Mouse (Mus musculus): ENCODE measurements around the gene Olfr1281. TPM values are rescaled to one million over a fixed set of nuclear protein-coding genes. Genes with fewer than 3 reads are reported as not detected.

Olfr1281 gene
- not detected in 2 replicates for polyA plus RNA-seq (2012; rRNA removed; ENCODE audit: low replicate concordance)

GRCm38 (mm10) chr2:111326220-111326619 is at the start of gene Olfr1281:
TSS of gene Olfr1281 (plus strand) at chr2:111326520.

GRCm38 (mm10) chr2:111289836-111290235 is 36.5 kb upstream of the Olfr1281 start, which contains the start of gene Olfr1278:
TSS of gene Olfr1278 (plus strand) at chr2:111290136.

GRCm38 (mm10) chr2:111300374-111300773 is 25.9 kb upstream of the Olfr1281 start, which contains the start of gene Olfr1279:
TSS of gene Olfr1279 (plus strand) at chr2:111300635.

GRCm38 (mm10) chr2:111313717-111314116 is 12.6 kb upstream of the Olfr1281 start, which contains the start of gene Olfr1280:
TSS of gene Olfr1280 (plus strand) at chr2:111314017.

GRCm38 (mm10) chr2:111335976-111336375 is 9.7 kb downstream of the Olfr1281 start, which contains the start of gene Olfr1282:
TSS of gene Olfr1282 (minus strand) at chr2:111336076.

GRCm38 (mm10) chr2:111366490-111366889 is 40.2 kb downstream of the Olfr1281 start, which contains the start of gene Olfr1283:
TSS of gene Olfr1283 (plus strand) at chr2:111366790.

GRCm38 (mm10) chr2:111375222-111375621 is 48.9 kb downstream of the Olfr1281 start, which contains the start of gene Olfr1284:
TSS of gene Olfr1284 (plus strand) at chr2:111375522.

Other genes starting within 250 kb of the Olfr1281 start
- gene Gm13941, start 220.5 kb upstream of the Olfr1281 start, polyA plus RNA-seq (2012; rRNA removed; ENCODE audit: low replicate concordance) = not detected in 2 replicates
- gene Gm15130, start 173.6 kb upstream of the Olfr1281 start, polyA plus RNA-seq (2012; rRNA removed; ENCODE audit: low replicate concordance) = not detected in 2 replicates
- not detected in 2 replicates for gene 4930430A15Rik, start 96.9 kb upstream of the Olfr1281 start, polyA plus RNA-seq (2012; rRNA removed; ENCODE audit: low replicate concordance)
- gene Olfr1275, start 91.2 kb upstream of the Olfr1281 start, polyA plus RNA-seq (2012; rRNA removed; ENCODE audit: low replicate concordance) = not detected in 2 replicates
- gene Olfr1276, start 72.0 kb upstream of the Olfr1281 start, polyA plus RNA-seq (2012; rRNA removed; ENCODE audit: low replicate concordance) = not detected in 2 replicates
- gene Olfr1277, start 52.4 kb upstream of the Olfr1281 start, polyA plus RNA-seq (2012; rRNA removed; ENCODE audit: low replicate concordance) = not detected in 2 replicates
- gene Olfr1278, start 36.4 kb upstream of the Olfr1281 start, polyA plus RNA-seq (2012; rRNA removed; ENCODE audit: low replicate concordance) = not detected in 2 replicates
- not detected in 2 replicates for gene Olfr1279, start 25.9 kb upstream of the Olfr1281 start, polyA plus RNA-seq (2012; rRNA removed; ENCODE audit: low replicate concordance)
- gene Olfr1280, start 12.5 kb upstream of the Olfr1281 start, polyA plus RNA-seq (2012; rRNA removed; ENCODE audit: low replicate concordance) = not detected in 2 replicates
- gene Olfr1282, start 9.6 kb downstream of the Olfr1281 start, polyA plus RNA-seq (2012; rRNA removed; ENCODE audit: low replicate concordance) = not detected in 2 replicates
- gene Olfr1283, start 40.3 kb downstream of the Olfr1281 start, polyA plus RNA-seq (2012; rRNA removed; ENCODE audit: low replicate concordance) = not detected in 2 replicates
- not detected in 2 replicates for gene Olfr1284, start 49.0 kb downstream of the Olfr1281 start, polyA plus RNA-seq (2012; rRNA removed; ENCODE audit: low replicate concordance)
- not detected in 2 replicates for gene Olfr1286, start 96.6 kb downstream of the Olfr1281 start, polyA plus RNA-seq (2012; rRNA removed; ENCODE audit: low replicate concordance)
- not detected in 2 replicates for gene Olfr1287, start 122.6 kb downstream of the Olfr1281 start, polyA plus RNA-seq (2012; rRNA removed; ENCODE audit: low replicate concordance)
- not detected in 2 replicates for gene Olfr1288, start 147.6 kb downstream of the Olfr1281 start, polyA plus RNA-seq (2012; rRNA removed; ENCODE audit: low replicate concordance)
- gene Olfr1289, start 154.3 kb downstream of the Olfr1281 start, polyA plus RNA-seq (2012; rRNA removed; ENCODE audit: low replicate concordance) = not detected in 2 replicates
- not detected in 2 replicates for gene Olfr1290, start 167.3 kb downstream of the Olfr1281 start, polyA plus RNA-seq (2012; rRNA removed; ENCODE audit: low replicate concordance)
- not detected in 2 replicates for gene Olfr1291-ps1, start 170.7 kb downstream of the Olfr1281 start, polyA plus RNA-seq (2012; rRNA removed; ENCODE audit: low replicate concordance)
- gene Olfr1293-ps, start 198.7 kb downstream of the Olfr1281 start, polyA plus RNA-seq (2012; rRNA removed; ENCODE audit: low replicate concordance) = not detected in 2 replicates
- not detected in 2 replicates for gene Olfr1294, start 213.8 kb downstream of the Olfr1281 start, polyA plus RNA-seq (2012; rRNA removed; ENCODE audit: low replicate concordance)
- gene Olfr1295, start 243.2 kb downstream of the Olfr1281 start, polyA plus RNA-seq (2012; rRNA removed; ENCODE audit: low replicate concordance) = not detected in 2 replicates

Measured in duodenum, adult 2 months (tissue).